Mouse (Mus musculus) embryo, embryonic 11 days (tissue): ENCODE measurements around the gene Agbl3.

ENCODE experiments used
- DNase-seq: peaks from one replicate; pipeline ENCODE4 v3.0.0-alpha.2; 2015

Agbl3 gene

DNA sequence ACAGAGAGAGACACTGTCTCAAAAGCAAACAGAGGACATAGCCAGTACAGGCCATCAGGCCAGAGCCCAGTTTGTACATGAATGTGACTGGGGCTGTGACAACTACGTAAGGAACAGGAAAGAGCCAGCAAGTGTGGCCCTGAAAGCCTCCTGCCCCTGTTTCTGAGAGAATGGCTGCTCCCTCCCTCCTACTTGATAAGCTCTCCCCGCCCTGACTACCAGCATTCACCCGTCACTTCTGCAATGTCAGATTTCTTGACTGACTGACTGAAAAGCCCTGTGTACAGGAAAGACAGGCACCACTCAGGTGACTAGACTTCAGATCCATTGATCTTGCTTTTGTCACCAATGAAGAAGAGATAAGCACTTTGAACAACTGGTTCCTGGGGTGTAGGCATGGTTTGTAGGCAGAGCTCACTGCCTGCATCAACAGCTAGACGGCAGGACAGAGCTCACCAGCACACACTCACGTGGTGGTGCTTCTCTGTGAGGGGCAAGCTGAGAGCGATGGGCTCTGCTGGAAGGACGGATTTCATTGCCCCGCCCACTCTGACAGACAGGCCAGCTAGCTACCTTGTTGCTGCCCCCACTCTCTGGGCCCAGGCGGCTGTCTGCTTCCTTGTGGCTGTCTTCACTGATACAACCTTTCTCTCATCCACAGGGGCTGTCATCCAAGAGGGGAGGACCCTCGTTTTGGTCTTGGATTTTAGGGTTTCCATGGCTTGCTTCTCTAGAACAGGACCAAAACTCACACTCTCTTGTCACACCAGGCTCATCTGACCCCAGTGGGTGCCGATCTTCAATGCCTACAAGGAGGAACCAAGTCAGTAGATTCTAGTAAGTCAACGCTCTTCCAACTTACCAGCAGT lies 96.0 kb downstream of the Agbl3 start:
- no peak for DNase-seq

DNA sequence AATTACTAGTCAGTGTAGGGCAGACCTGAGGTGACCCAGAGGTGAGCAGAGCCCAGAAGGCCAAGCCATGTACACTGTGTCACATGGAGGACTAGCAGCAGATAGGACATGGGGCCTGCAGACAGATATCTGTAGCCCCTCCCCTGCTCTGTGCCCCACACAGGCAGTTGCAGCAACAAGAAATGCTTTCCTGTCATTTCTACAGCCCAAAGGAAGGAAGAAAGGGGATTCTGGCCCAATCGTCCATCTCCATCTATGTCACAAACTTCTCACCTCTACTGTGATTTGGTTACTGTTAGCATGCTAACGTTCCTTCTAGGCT lies 96.6 kb downstream of the Agbl3 start:
- DNase-seq, result no peak

DNA sequence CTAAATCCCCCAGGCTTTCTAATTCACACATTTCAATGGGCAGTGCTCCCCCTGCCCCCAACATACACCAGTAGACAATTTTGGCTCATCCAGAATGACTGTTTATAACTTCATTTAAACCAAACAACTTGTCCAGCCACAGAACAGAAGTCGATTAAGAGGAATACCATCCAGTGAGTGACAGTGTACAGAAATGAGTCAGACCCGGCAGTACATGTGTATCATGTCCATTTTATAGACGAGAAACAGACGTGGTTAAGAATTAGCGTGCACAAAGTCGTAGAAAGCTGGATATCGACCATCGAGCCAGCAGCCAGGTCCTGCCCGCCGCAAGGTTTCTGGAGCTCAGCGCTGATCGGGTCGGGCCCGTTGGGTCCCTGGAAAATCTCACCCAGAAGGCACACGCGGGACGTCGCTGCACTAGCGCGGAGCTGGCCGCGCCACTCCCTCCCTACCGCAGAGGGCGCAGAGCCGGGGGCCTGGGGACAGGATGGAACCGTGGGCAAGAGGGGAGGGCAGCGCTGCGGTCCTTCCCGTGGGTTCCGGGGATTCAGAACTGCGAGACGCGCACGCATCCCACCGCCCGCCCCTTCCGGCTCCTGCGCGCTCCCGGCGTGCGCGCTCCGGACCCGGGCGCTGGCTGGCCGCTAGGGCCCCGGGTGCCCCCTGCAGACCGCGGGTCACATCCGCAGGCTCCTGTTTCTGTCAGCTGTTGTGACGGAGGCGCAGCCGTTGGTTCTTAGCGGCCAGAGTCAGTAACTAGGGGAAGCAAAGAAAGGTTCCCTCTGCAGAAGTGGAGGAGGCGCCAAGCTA lies 97.5 kb downstream of the Agbl3 start, which contains the start of gene Cyren:
Gene Cyren, minus strand, starts transcription at position 552 of the 813 bp plus-strand sequence.
- DNase-seq, result peak; percentile 96

DNA sequence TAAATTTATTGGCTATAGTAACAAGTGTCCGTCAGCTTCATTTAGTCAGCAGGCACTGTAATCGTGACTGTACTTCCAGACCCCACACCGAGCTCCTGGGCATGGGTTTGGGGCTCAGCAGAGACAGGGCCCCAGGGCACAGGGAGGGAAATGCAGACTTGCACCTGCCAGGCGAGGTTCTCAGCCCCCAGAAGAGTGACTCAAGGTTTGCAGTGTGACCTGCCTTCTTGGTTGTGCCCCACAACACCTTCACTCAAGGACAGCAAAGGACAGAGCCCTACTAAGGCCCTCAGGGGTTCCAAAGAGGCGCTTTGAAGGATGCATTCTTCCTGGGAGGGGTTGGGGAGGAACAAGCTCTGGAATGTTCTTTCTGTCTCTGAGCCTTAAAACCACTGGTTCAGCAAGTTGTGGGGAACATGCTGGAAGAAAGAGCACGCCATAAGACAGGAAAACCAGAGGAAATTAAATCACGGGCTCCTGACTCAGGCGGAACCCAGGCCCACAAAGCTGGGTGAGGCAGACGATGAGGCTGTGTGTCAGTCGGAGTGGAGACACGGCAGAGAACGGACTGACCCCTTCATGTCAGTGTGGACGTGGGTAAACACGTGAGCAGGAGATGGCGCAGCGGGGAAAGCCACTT lies 99.0 kb downstream of the Agbl3 start:
- no peak for DNase-seq

DNA sequence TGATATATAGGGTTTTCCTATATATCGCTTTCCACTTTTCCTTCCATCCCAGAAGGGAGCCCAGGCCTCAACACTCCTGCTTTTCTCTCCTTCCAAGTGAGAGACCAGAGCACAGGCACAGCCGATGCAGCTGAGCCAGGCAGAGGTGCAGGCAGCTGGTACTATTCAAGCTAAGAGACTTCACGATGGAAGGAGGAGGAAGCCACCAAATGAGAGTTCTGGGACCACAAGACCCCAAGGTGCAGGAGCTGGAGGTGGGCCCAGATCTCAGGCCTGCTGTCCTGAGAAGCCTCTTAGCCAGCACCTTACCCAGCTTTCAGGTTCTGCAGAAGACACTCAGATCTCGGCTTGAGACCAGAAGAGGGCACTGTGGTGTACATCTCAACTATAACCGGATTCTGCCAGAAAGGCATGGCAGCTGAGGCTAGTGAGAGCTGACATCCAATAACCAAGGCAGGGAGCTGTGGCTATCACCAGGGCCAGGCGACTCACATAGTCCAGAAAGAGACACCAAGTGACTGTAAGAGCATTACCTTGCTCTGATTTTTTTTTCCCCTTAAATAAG lies 99.8 kb downstream of the Agbl3 start:
- peak; percentile 57 for DNase-seq

DNA sequence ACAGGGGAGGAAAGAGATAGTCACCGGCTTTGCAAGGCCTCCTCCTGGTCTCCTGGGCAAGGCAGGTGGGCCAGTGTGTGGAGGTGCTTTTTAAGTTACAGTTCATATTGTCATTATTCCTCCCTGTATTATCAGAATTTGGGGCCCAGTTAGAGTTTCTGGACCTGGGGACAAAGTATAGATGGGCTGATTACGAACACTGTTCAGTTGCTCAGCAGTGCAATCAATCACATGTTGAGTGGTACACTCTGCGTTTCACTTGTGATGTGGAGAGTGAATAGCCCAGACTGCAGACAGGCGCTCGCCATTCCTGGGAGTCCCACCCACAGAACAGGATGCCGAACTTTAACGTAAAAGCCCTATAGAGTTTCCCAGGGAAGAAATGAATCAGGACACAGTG lies 104.5 kb downstream of the Agbl3 start:
- DNase-seq, result no peak

DNA sequence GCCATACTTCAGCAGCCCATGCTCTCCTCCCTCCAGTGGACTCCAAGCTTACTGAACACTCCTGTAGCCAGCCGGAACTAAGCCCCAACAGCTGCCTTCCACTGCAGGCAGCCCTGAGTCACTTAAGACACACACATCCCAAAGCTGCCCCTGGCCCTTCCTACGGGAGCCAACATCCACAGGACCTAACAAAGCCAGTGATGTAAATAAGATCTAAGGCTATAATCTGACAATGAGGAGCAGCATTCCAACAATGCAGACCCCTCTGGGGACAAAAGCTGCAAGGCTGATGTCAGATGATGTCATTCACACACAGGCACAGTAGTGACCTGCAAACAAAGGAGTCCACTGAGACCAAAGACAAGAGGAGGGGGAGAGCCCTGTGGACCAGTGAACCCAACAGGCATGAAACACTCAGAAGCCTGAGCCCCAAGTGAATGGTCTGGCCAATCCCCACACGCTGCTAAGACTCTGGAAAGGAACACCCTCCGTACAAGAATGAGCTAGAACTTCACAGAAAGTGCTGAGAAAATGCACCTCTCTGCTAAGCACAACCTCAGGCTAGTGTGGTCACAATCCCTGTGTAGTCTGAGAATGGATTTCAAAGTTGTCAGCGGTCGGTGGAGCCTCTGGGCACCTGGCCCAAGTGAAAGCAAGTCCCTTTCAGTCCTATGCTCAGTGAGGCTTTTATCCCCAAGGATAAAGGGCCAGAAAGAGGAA lies 107.1 kb downstream of the Agbl3 start:
- DNase-seq, result peak; percentile 55

DNA sequence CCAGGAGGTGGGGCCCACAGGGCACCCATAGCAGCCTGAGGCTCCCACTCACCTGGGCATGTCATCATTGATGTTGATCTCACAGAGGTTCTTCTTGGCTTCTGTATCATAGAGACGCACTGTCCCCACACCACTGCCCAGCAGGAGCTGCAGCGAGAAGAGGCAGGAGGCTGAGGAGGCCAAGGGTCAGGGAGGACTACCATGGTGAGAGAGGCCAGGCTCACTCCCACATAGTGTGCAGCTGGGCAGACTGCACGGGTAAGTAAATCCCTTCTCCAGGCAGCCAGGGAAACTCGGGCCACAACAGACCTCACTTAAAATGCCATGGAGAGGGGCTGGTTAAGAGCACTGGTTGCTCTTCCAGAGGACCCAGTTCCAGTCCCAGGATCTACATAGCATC lies 109.0 kb downstream of the Agbl3 start:
- DNase-seq, result no peak

DNA sequence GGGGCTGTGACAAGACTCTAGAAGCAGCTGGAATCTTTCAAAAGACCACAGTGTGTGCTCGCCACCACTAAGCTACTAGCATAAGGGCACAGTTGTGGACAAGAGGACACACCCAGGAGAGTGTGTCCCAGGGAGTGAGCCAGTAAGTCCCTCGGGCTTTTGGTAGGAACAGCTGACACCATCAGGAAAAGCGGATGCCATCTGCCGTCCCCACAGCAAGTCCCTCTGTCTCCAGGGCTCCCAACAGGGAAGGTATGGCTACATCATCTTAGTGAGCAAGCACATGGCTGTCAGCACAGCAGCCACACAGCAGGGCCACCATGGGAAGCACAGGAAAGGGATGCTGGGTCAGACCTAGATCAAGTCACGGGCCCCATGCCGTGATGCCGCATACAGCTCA lies 115.3 kb downstream of the Agbl3 start:
- no peak for DNase-seq

DNA sequence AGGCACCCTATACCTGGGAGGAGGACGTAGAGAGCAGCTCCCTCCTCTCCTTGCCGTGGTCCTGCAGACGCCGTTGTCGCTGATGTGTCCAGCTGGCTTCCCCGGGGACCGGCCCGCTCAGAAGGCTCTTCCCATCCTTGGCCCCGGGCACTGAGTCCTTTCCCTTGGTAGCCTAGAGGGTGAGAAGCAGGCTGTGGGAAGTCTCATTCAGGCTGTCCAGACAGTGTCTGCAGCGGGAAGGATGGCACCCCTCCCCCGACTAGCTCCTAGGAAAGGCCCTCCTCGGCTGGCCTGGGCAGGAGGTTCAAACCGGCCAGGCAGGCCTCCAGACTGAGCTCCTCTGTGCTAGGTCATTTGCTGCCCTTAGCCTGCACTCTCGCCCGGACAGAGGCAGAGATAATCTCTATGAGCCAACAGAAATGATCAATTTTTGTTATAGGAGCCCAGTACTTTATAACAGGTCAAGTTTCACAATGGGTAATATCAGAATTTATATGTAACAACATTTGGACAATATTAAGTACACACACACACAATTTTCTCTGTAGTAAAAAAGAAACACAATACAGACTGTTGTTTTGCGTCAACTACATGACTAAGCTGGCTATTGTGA lies 116.0 kb downstream of the Agbl3 start:
- no peak for DNase-seq

DNA sequence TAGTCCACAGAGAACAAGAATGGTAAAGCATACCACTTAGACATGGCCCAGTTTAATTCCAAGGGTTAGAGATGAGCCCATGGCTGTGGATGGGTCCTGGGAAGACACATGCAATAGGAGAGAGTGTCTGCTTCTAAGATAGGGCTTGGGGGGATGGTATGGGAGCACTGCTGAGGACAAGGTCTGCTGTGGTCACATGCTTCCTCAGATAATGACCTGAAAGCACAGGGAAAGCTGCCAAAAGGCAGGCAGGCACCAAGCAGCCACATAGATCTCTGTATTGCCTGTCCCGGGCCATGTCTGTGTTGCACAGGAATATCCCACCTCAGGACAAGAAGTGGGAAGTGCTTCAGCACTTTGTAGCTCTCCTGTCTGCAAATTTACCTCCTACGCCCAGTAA lies 118.9 kb downstream of the Agbl3 start:
- no peak for DNase-seq

DNA sequence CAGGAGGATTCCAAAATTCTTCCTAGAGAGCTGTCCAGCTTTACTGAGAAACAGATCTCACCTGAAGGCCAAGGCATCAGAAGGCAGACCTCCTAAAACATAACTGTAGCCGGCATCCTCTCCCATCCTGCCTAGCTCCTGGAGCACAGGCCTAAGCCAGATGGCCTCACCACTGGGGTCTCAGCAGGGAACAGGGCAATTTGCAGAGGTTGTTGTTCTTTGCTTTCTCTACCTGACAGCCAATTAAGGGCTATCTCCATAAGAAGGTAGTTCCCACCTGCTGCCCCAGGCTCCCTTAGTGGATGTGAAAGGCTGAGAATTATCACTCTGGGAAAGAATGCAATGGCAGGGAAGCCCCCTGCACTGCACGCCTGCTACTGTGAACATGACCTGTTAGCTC lies 120.8 kb downstream of the Agbl3 start:
- DNase-seq, result no peak

DNA sequence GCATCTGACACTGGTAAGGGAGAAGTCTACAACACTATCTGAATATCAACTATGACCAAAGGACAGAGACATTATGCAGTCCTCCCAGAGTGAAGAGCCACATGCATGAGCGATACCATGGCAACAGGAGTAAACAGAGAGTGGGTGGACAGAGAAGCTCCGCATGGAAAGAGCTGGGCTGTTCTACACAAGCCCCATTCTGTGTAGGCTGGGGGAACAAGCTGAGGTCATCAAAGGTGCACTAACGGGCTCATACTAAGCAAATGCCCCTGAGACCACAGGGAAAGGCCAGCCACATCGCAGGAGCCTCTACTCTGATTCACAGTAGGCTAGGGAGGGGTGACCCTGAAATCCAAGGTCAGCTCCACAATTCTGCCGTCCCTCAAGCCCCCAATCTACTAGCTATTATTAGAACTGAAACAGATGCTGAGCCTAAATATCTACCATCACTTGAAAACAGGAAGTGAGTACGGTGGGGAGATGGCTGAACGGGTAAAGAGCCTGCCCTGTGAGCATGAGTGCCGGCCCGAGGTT lies 121.7 kb downstream of the Agbl3 start:
- no peak for DNase-seq

DNA sequence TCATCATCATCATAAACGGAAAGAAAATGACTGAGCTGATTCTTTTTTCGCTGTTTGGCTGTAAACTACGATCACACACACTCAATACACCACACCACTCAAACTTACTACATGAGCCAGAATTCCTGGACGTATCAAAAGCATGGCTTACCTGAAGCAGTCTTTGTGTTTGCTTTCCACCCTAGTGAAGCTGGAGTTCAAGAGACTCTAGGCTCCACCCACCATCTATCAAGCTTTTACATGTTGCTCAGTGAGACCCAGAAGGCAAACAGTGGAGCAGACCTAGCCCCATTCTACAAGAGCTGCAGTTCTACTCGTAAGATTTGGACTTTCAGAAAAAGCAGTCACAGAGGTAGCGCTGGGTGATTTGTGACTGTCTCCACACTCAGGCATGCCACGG lies 122.3 kb downstream of the Agbl3 start:
- DNase-seq, result no peak

DNA sequence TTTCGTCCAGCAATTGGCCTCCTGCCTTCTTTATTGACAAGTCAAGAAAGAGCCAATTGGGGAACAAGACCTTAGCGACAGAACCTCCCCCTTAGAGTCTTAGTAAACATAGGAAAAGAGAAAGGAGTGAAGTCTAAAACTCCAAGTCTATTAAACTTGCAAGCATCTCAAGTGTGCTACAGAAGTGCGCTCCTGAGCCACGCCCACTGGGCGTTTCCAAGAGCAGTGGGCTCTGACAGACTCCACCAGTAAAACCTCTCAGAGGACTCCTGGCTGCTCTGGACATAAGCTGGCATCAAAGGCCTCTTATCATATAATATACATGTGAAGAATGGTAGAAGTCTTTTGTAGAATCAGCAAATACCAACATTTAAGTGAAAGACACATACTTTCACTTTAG lies 123.2 kb downstream of the Agbl3 start:
- no peak for DNase-seq

DNA sequence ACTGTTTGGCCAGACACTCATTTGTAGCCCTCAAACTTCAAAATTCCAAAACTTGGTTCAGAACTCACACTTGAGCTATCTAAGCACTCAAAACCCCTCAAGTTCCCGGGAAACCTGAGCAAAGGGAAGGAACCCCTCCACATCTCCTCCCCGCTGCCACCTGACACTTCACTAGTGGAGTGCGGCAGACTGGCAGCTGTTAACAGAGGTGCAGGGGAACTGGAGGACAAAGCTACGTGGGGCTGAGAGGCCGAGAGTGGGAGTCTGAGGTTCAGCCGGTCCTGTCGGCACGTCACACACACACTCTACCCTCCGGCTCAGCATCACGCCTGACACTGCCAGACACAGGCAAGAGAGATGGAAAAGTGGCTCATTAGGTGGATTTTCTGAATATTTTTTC lies 123.6 kb downstream of the Agbl3 start:
- DNase-seq, result no peak

DNA sequence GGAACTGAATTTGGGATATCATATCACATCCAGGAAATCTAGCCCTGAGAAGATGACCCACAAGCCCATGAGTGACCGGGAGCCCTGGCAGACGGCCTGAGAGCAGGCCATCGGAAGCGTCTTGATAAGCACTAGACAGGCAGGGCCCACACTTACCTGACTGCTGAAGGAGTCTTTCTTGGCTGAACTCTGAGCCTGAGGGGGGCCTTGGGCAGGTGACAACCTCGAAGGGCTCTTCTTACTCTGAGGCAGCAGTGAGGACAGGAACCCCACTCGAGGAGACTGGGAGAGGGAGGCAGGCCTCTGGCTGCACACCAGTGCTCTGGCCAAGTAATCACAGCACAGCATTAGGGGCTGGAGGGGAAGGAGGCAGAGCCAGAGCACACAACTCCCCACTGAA lies 124.1 kb downstream of the Agbl3 start:
- no peak for DNase-seq

DNA sequence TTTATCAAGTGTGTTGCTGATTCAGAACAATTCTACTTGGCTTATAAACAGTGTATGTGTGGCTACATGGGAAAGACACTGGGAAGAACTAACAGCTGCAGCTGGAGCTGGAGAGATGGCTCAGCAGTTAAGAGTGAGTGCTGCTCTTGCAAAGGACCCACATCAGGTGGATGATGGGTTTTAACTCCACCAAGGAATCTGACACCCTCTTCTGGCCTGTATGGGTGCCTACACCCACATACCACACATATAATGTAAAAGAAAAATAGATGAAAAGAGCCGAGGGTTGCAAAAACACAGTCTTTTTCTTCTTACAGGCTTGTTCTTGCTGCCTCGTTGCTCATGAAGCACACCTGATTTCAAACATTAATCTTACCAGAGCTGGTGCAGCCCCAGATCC lies 125.9 kb downstream of the Agbl3 start:
- no peak for DNase-seq

DNA sequence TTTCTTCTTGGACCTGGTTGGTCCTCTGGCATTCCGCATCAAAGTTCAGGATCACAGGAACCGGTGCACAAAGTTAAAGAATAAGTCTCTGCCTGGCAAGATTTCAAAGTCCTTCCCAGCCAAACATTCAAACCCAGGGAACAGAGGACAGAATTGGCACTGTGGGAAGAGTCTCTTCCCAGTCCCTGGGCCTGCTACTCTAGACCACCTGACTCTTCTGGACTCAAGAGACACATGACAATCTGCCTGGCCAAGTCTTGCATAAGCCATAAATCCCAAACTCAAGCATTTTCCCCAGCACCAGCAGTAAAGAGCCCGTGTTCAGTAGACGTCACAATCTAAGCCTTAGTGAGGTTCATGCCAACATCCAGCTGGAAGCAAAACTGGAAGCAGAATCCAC lies 126.4 kb downstream of the Agbl3 start:
- no peak for DNase-seq

DNA sequence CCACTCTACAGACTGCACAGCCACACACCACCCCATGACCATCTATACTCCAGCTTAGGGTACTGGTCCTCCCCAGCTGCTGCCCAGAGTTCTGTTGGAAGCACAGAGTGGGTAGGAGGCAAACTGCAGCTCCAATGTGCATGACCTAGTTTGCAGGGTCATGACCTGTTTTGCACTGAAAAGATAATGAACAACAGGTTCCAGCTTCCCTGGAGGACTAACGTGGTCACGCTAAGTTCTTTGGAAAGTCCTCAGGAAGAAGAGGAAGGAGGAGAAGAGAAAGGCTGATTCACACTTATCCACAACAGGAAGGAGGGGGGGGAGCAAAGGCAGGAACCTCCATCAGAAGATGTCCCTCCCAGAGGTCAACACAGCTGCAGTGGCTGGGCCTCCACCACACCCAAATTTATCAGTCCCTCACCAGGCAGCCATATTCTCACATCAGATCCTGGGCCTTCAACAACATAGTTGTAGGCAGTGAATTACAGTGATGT lies 126.9 kb downstream of the Agbl3 start:
- DNase-seq, result no peak

DNA sequence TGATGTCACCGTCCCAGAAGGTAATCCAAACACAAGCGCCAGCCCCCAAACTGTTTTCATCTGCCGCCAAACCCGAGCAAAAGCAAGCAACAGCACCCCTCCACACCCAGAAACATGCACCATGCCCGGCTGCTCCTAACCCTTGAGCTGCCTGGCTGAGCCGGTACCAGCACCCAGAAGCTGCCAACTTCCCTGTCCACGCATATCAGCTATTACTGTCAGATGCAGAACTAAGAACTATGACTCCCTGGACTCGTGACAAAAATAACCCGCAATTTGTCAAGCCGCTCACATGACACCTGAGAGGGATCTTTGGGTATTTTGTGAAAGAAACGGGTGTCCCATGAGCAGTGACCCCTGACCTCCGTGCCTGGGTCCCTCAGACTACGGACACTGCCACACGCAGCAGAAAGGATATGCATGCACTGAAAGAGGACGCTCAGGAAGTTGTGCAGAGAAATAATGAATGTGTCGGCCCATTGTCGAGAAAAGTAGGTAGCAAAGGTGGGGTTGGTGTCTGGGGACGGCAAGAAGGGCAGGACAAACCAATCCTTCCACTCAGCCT lies 127.5 kb downstream of the Agbl3 start:
- DNase-seq, result no peak
